Mouse (Mus musculus): ENCODE measurements around the gene Oasl1. TPM values are rescaled to one million over a fixed set of nuclear protein-coding genes. Genes with fewer than 3 reads are reported as not detected.

Oasl1 gene
- polyA plus RNA-seq, 1 experiment, result 20.1 TPM

GRCm38 (mm10) chr5:114964315-114964966 is 41.4 kb downstream of the Oasl1 start:
- Histone ChIP-seq H3K4me1 (replicated peaks; ENCODE audit: control insufficient read depth, insufficient read depth, low read length) (0 out of 2 replicates have a peak, but pooled peaks cover 5% of the 10 kb centered on the region), H3K4me3 (ENCODE audit: control insufficient read depth, insufficient read depth, low read length) (no peak overlapping the region), H3K36me3 (ENCODE audit: control insufficient read depth, insufficient read depth, low read length) (no peaks in the 10 kb centered on the region), H3K27me3 (ENCODE audit: control insufficient read depth, insufficient read depth, low read length) (no peaks in the 10 kb centered on the region), H3K27ac (ENCODE audit: control insufficient read depth, insufficient read depth, low read length) (no peak overlapping the region)
- WGBS, result 67% methylated on average over 7 of the region's 7 CpGs
- TF ChIP-seq CTCF (IDR thresholded peaks at IDR 0.05; ENCODE audit: borderline replicate concordance, control insufficient read depth, extremely low read depth, insufficient read depth, low read length, poor library complexity), result no peak
- DNase-seq, result no peak

DNA sequence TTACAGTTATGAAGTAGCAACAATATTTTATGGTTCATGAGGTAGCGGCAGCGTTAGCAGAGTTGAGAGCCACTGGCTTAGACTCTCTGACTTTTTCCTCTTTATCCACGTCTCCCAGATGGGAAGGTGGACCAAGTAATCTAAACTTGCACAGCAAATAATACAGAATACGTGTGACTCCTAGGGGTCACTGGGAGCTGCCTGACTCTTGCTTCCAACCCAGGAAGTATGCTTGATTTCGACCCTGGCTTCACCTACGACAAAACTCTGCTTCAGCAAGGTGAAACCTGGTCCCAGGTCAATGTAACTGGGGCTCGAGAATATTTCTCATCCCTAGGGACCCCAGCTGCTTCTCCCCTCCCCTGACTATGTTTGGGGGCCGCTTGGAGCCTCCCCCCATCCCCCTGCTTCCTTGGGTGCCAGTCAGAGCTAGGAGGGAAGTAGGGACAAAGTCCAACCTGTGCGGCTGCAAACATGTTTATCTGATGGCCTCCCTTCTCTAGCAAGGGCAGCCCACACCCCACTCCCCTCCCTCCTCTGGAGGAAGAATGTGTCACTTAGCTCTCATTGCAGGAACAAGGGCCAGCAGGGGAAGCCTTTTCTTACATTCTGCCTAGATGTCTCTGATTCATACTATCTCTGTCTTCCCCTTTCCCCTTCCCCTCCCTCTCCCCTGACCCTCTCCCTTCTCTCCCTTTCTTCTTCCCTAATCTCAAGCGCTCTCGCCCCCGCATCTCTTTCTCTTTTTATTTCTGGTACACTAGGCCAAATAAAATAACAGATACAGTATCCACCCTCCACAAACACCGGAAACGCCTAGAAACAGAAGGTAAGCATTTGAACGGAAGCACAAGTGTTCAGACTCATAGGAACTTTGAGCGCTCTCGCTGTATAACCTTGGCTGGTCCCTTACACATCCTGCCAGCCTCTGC is 42.2 kb downstream of the Oasl1 start:
- TF ChIP-seq POLR2A (IDR thresholded peaks at IDR 0.05; ENCODE audit: control insufficient read depth, extremely low read depth, insufficient read depth, low read length, poor library complexity) (no peak), CTCF (IDR thresholded peaks at IDR 0.05; ENCODE audit: borderline replicate concordance, control insufficient read depth, extremely low read depth, insufficient read depth, low read length, poor library complexity) (no peak)
- no peak overlapping the region for H3K4me3 ChIP-seq (ENCODE audit: control insufficient read depth, insufficient read depth, low read length)
- no peaks in the 10 kb centered on the region for H3K27me3 ChIP-seq (ENCODE audit: control insufficient read depth, insufficient read depth, low read length)
- H3K4me1 ChIP-seq (replicated peaks; ENCODE audit: control insufficient read depth, insufficient read depth, low read length), result 0 out of 2 replicates have a peak, but pooled peaks cover 5% of the 10 kb centered on the region
- no peak for DNase-seq
- peak overlapping the region; percentile 21; the same call in 1 of the 2 replicates for H3K27ac ChIP-seq (ENCODE audit: control insufficient read depth, insufficient read depth, low read length)
- H3K36me3 ChIP-seq (ENCODE audit: control insufficient read depth, insufficient read depth, low read length), result no peaks in the 10 kb centered on the region
- WGBS, result 60% methylated on average over 17 of the region's 17 CpGs

- WGBS, result 31% methylated on average over 14 of the region's 14 CpGs
- Histone ChIP-seq H3K27me3 (ENCODE audit: control insufficient read depth, insufficient read depth, low read length) (no peaks in the 10 kb centered on the region), H3K36me3 (ENCODE audit: control insufficient read depth, insufficient read depth, low read length) (no peaks in the 10 kb centered on the region), H3K4me3 (ENCODE audit: control insufficient read depth, insufficient read depth, low read length) (no peak overlapping the region), H3K4me1 (replicated peaks; ENCODE audit: control insufficient read depth, insufficient read depth, low read length) (0 out of 2 replicates have a peak, but pooled peaks cover 5% of the 10 kb centered on the region), H3K27ac (ENCODE audit: control insufficient read depth, insufficient read depth, low read length) (no peak overlapping the region)
- TF ChIP-seq CTCF (IDR thresholded peaks at IDR 0.05; ENCODE audit: borderline replicate concordance, control insufficient read depth, extremely low read depth, insufficient read depth, low read length, poor library complexity) (no peak), POLR2A (IDR thresholded peaks at IDR 0.05; ENCODE audit: control insufficient read depth, extremely low read depth, insufficient read depth, low read length, poor library complexity) (no peak)
- DNase-seq, result no peak
Measured at GRCm38 (mm10) chr5:114967523-114968268, 44.7 kb downstream of the Oasl1 start.

DNA sequence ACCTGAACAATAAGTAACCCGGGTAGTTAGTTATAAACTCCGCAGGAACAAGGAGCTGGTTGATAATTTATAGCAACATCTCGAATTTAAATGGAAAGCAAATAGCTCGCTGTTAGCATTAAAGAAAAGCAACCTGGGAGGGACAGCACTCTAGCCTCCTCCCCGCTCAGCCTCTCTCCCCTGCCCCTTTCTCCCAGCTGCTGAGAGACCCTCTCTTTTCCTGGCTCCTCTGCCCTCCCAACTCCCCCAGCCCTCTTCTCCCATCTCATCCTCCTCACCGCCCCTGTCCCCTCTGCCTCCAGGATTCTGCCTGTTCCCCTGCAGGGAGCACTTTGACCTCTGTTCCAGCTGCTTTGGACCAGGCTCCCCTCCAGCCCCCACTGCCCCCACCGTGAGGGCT is 45.6 kb downstream of the Oasl1 start:
- Histone ChIP-seq H3K27ac (ENCODE audit: control insufficient read depth, insufficient read depth, low read length) (no peak overlapping the region), H3K36me3 (ENCODE audit: control insufficient read depth, insufficient read depth, low read length) (no peaks in the 10 kb centered on the region), H3K4me3 (ENCODE audit: control insufficient read depth, insufficient read depth, low read length) (no peak overlapping the region)

DNA sequence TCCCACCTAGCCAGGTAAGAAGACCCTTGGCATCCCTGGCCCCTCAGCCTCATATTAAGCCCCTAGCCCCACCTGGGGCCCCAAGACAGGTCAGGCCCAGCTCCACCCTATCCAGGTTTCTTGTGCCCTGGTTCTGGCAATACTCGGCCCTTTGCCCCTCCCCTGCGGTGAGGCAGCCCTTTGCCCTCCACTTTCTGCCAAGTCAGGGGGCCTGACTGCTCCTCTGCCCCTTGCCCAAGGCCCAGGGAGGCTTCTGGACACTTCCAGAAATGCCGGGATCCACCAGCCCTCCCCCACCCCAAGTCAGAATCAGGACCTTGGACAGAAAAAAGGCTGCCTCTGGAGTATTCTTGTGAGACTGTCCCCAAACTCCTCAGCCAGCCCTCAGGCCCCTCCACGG is 46.0 kb downstream of the Oasl1 start:
- 0 out of 2 replicates have a peak, but pooled peaks cover 5% of the 10 kb centered on the region for H3K4me1 ChIP-seq (replicated peaks; ENCODE audit: control insufficient read depth, insufficient read depth, low read length)
- no peak for TF ChIP-seq POLR2A (IDR thresholded peaks at IDR 0.05; ENCODE audit: control insufficient read depth, extremely low read depth, insufficient read depth, low read length, poor library complexity)
- 0 out of 2 replicates have a peak, but pooled peaks have one; percentile 1 for TF ChIP-seq CTCF (IDR thresholded peaks at IDR 0.05; ENCODE audit: borderline replicate concordance, control insufficient read depth, extremely low read depth, insufficient read depth, low read length, poor library complexity)

More for the DNA sequence above, 45.6 kb downstream of the Oasl1 start:
- no peak for DNase-seq
- WGBS, result 59% methylated on average over 7 of the region's 7 CpGs
- H3K4me1 ChIP-seq (replicated peaks; ENCODE audit: control insufficient read depth, insufficient read depth, low read length), result 0 out of 2 replicates have a peak, but pooled peaks cover 5% of the 10 kb centered on the region
- H3K27me3 ChIP-seq (ENCODE audit: control insufficient read depth, insufficient read depth, low read length), result no peaks in the 10 kb centered on the region
- no peak for TF ChIP-seq POLR2A (IDR thresholded peaks at IDR 0.05; ENCODE audit: control insufficient read depth, extremely low read depth, insufficient read depth, low read length, poor library complexity)
- TF ChIP-seq CTCF (IDR thresholded peaks at IDR 0.05; ENCODE audit: borderline replicate concordance, control insufficient read depth, extremely low read depth, insufficient read depth, low read length, poor library complexity), result 0 out of 2 replicates have a peak, but pooled peaks have one; percentile 8

More for the DNA sequence above, 46.0 kb downstream of the Oasl1 start:
- 47% methylated on average over 4 of the region's 4 CpGs for WGBS
- DNase-seq, result no peak
- Histone ChIP-seq H3K36me3 (ENCODE audit: control insufficient read depth, insufficient read depth, low read length) (no peaks in the 10 kb centered on the region), H3K27ac (ENCODE audit: control insufficient read depth, insufficient read depth, low read length) (no peak overlapping the region), H3K27me3 (ENCODE audit: control insufficient read depth, insufficient read depth, low read length) (no peaks in the 10 kb centered on the region), H3K4me3 (ENCODE audit: control insufficient read depth, insufficient read depth, low read length) (no peak overlapping the region)
